Mouse (Mus musculus) MEL (cell line): ENCODE results near the gene Proser2. TPM values are rescaled to one million over a fixed set of nuclear protein-coding genes. Genes with fewer than 3 reads are reported as not detected.

Source experiments
- DNase-seq: peaks from one replicate; pipeline ENCODE4 v3.0.0; 2011; ENCODE audit warnings: low read depth, low spot score
- H3K27ac ChIP-seq: 2 replicates; pipeline ENCODE4 v1.5.1; 2012; ENCODE audit warnings: low read depth, mild to moderate bottlenecking, control low read depth, low read length, moderate library complexity; ENCODE audit not compliant: control insufficient read depth
- H3K27me3 ChIP-seq, 2 experiments: fragments of 150-350 bp in 1 of 2; sonication (generic) in 1 of 2; 2 replicates each; pipeline ENCODE4 v1.6.1; 2012; ENCODE audit warnings: low read length in 2 of 2, mild to moderate bottlenecking in 2 of 2, improper control_type of control experiment in 1 of 2, moderate library complexity in 1 of 2; ENCODE audit not compliant: insufficient read depth in 2 of 2, control insufficient read depth in 1 of 2
- H3K36me3 ChIP-seq, 2 experiments: 2 replicates each; pipeline ENCODE4 v1.6.1; 2012 to 2014; ENCODE audit warnings: low read length in 2 of 2, improper control_type of control experiment in 1 of 2, inconsistent platforms in 1 of 2, mild to moderate bottlenecking in 1 of 2; ENCODE audit not compliant: insufficient read depth in 2 of 2, control insufficient read depth in 1 of 2
- H3K4me1 ChIP-seq, 2 experiments: fragments of 150-350 bp in 1 of 2; sonication (generic) in 1 of 2; 2 replicates each; pipeline ENCODE4 v1.6.1; 2012; ENCODE audit warnings: low read length in 2 of 2, improper control_type of control experiment in 1 of 2, mild to moderate bottlenecking in 1 of 2; ENCODE audit not compliant: insufficient read depth in 2 of 2, control insufficient read depth in 1 of 2
- H3K4me3 ChIP-seq, 2 experiments: fragments of 150-350 bp in 1 of 2; sonication (generic) in 1 of 2; 2 replicates each; pipeline ENCODE4 v1.5.1; 2012; ENCODE audit warnings: low read depth in 2 of 2, low read length in 2 of 2, mild to moderate bottlenecking in 2 of 2, moderate library complexity in 2 of 2, control low read depth in 1 of 2, improper control_type of control experiment in 1 of 2; ENCODE audit not compliant: control insufficient read depth in 1 of 2, insufficient read depth in 1 of 2
- H3K79me2 ChIP-seq: 2 replicates; pipeline ENCODE4 v1.6.1; 2012; ENCODE audit warnings: mild to moderate bottlenecking, low read length, moderate library complexity; ENCODE audit not compliant: control insufficient read depth, poor library complexity, insufficient read depth
- H3K9ac ChIP-seq: 2 replicates; pipeline ENCODE4 v1.6.1; 2012; ENCODE audit warnings: low read depth, mild to moderate bottlenecking, control low read depth, low read length, moderate library complexity; ENCODE audit not compliant: control insufficient read depth, poor library complexity, severe bottlenecking
- H3K9me3 ChIP-seq: fragments of 150-350 bp; sonication (generic); replicated peaks from 2 replicates; pipeline ENCODE4 v1.6.1; 2012; ENCODE audit warnings: mild to moderate bottlenecking, low read length, improper control_type of control experiment, moderate library complexity; ENCODE audit not compliant: insufficient read depth
- CHD2 ChIP-seq: IDR thresholded peaks from 2 replicates; pipeline ENCODE4 v1.6.1; 2011; ENCODE audit warnings: low read length, improper control_type of control experiment
- GATA1 ChIP-seq: IDR thresholded peaks from 2 replicates; pipeline ENCODE4 v1.6.1; 2011; ENCODE audit warnings: low read depth, low read length, improper control_type of control experiment
- HCFC1 ChIP-seq: IDR thresholded peaks from 2 replicates; pipeline ENCODE4 v1.6.1; 2012; ENCODE audit warnings: low read depth, mild to moderate bottlenecking, inconsistent platforms, low read length, improper control_type of control experiment, moderate library complexity
- MAFK ChIP-seq: IDR thresholded peaks from 2 replicates; pipeline ENCODE4 v1.6.1; 2011; ENCODE audit warnings: low read depth, mild to moderate bottlenecking, low read length, improper control_type of control experiment, borderline replicate concordance
- MAX ChIP-seq: IDR thresholded peaks from 2 replicates; pipeline ENCODE4 v1.6.1; 2011; ENCODE audit warnings: low read length, improper control_type of control experiment
- MXI1 ChIP-seq: IDR thresholded peaks from 2 replicates; pipeline ENCODE4 v1.6.1; 2011; ENCODE audit warnings: mild to moderate bottlenecking, low read depth, low read length, improper control_type of control experiment
- MYC ChIP-seq: IDR thresholded peaks from 2 replicates; pipeline ENCODE4 v1.6.1; 2011; ENCODE audit warnings: low read depth, mild to moderate bottlenecking, low read length, improper control_type of control experiment, moderate library complexity
- POLR2A ChIP-seq, 2 experiments: IDR thresholded peaks; 2 replicates each; pipeline ENCODE4 v1.6.1; 2011 to 2012; ENCODE audit warnings: low read length in 2 of 2, mild to moderate bottlenecking in 2 of 2, control low read depth in 1 of 2, improper control_type of control experiment in 1 of 2, low read depth in 1 of 2, moderate library complexity in 1 of 2; ENCODE audit not compliant: control insufficient read depth in 1 of 2, insufficient read depth in 1 of 2, poor library complexity in 1 of 2
- RCOR1 ChIP-seq: IDR thresholded peaks from 2 replicates; pipeline ENCODE4 v1.6.1; 2012; ENCODE audit warnings: low read depth, mild to moderate bottlenecking, inconsistent platforms, low read length, improper control_type of control experiment
- SIN3A ChIP-seq: IDR thresholded peaks from 2 replicates; pipeline ENCODE4 v1.6.1; 2012; ENCODE audit warnings: low read length, improper control_type of control experiment, inconsistent platforms
- TCF12 ChIP-seq: IDR thresholded peaks from 2 replicates; pipeline ENCODE4 v1.6.1; 2014; ENCODE audit warnings: low read depth, mild to moderate bottlenecking, inconsistent platforms, low read length, improper control_type of control experiment, moderate library complexity
- UBTF ChIP-seq: IDR thresholded peaks from 2 replicates; pipeline ENCODE4 v1.6.1; 2012; ENCODE audit warnings: low read depth, mild to moderate bottlenecking, inconsistent platforms, low read length, improper control_type of control experiment, moderate library complexity, borderline replicate concordance; ENCODE audit not compliant: insufficient read depth
- ZKSCAN1 ChIP-seq: IDR thresholded peaks from 2 replicates; pipeline ENCODE4 v1.6.1; 2012; ENCODE audit warnings: low read depth, mild to moderate bottlenecking, inconsistent platforms, low read length, improper control_type of control experiment, moderate library complexity
- ZNF384 ChIP-seq: IDR thresholded peaks from 2 replicates; pipeline ENCODE4 v1.6.1; 2012; ENCODE audit warnings: low read depth, mild to moderate bottlenecking, inconsistent platforms, low read length, improper control_type of control experiment
- polyA plus RNA-seq, 2 experiments: library from polyadenylated mRNA; stranded (reverse) in 1 of 2; unstranded in 1 of 2; fragments of >175 nt in 1 of 2; fragments of >200 nt in 1 of 2; gene quantifications; 2 replicates each; pipeline versions ENCODE4 v1.2.1 to v1.2.4; 2012; ENCODE audit warnings: low replicate concordance in 2 of 2, low read depth in 1 of 2; ENCODE audit not compliant: insufficient read length in 2 of 2, insufficient read depth in 1 of 2, missing spikeins in 1 of 2
- total RNA-seq: library from RNA; depleted of rRNA; stranded (reverse); fragments of 300-350 nt; gene quantifications from 2 replicates; pipeline ENCODE4 v1.2.3, GENCODE M21; 2012

Proser2 gene
- total and polyA plus RNA-seq, 3 experiments, result not detected

- Histone ChIP-seq H3K9ac (no peak overlapping the region), H3K27ac (no peak overlapping the region), H3K4me3 (no peak overlapping the region), H3K9me3 (no peaks in the 10 kb centered on the region), H3K36me3 (no peaks in the 10 kb centered on the region)
- TF ChIP-seq SIN3A (no peak), POLR2A (IDR thresholded peaks at IDR 0.05; ENCODE audit: control insufficient read depth in 1 of 2, insufficient read depth in 1 of 2, low read depth in 1 of 2, low read length in 2 of 2, poor library complexity in 1 of 2) (no peak), MYC (no peak), UBTF (no peak), ZNF384 (no peak), CHD2 (no peak), MAFK (no peak), MAX (no peak), MXI1 (no peak)
- TF ChIP-seq, all 39 proteins: peak for 0
- Histone ChIP-seq H3K27me3 (no peaks in the 10 kb centered on the region; a peak in 2 of 4 replicates), H3K79me2 (no peaks in the 10 kb centered on the region), H3K4me1 (peaks cover 0 to 5% of the 10 kb centered on the region in 2 experiments; a peak in 1 of 4 replicates)
- DNase-seq, result no peak
Observed at GRCm38 (mm10) chr2:6074891-6075529, 55.0 kb downstream of the Proser2 start.

GRCm38 (mm10) chr2:6072685-6073260 is 57.2 kb downstream of the Proser2 start:
- no peak overlapping the region for H3K4me3 ChIP-seq
- H3K27ac ChIP-seq, result no peak overlapping the region
- DNase-seq, result no peak
- H3K9me3 ChIP-seq, result no peaks in the 10 kb centered on the region
- H3K36me3 ChIP-seq, result no peaks in the 10 kb centered on the region
- no peaks in the 10 kb centered on the region; a peak in 2 of 4 replicates for H3K27me3 ChIP-seq
- TF ChIP-seq HCFC1 (no peak), MAX (no peak), ZKSCAN1 (no peak)
- H3K9ac ChIP-seq, result no peak overlapping the region
- no peaks in the 10 kb centered on the region for H3K79me2 ChIP-seq
- H3K4me1 ChIP-seq, result peaks cover 0 to 5% of the 10 kb centered on the region in 2 experiments; a peak in 1 of 4 replicates

GRCm38 (mm10) chr2:6071598-6072440 is 58.2 kb downstream of the Proser2 start:
- Histone ChIP-seq H3K9me3 (no peaks in the 10 kb centered on the region), H3K36me3 (no peaks in the 10 kb centered on the region), H3K4me1 (peaks cover 0 to 5% of the 10 kb centered on the region in 2 experiments; a peak in 1 of 4 replicates), H3K4me3 (no peak overlapping the region), H3K27ac (no peak overlapping the region), H3K79me2 (no peaks in the 10 kb centered on the region), H3K27me3 (no peaks in the 10 kb centered on the region; a peak in 2 of 4 replicates), H3K9ac (no peak overlapping the region)
- TF ChIP-seq RCOR1 (0 out of 2 replicates have a peak, but pooled peaks have one; percentile 26), POLR2A (IDR thresholded peaks at IDR 0.05; ENCODE audit: control insufficient read depth in 1 of 2, insufficient read depth in 1 of 2, low read depth in 1 of 2, low read length in 2 of 2, poor library complexity in 1 of 2) (no peak), TCF12 (no peak), SIN3A (no peak), GATA1 (peak; percentile 17; the same call in 1 of the 2 replicates)
- peak; percentile 24 for DNase-seq
